Mouse (Mus musculus): Measurements from ENCODE around the gene Thbd. TPM values are rescaled to one million over a fixed set of nuclear protein-coding genes. Genes with fewer than 3 reads are reported as not detected.

Thbd gene
- polyA plus RNA-seq (2012; rRNA removed) = 39.1 and 44.9 TPM in 2 replicates

- Histone ChIP-seq H3K4me1 (ENCODE audit: control insufficient read depth, insufficient read depth, insufficient read length) (no peaks in the 10 kb centered on the region; the same call in 1 of the 2 replicates), H3K4me3 (ENCODE audit: extremely low read depth, insufficient read depth, insufficient read length) (peak within 1 kb of the TSS; percentile 53), H3K36me3 (ENCODE audit: control insufficient read depth, insufficient read depth, low read length) (no peaks in the 10 kb centered on the region), H3K27ac (ENCODE audit: insufficient read depth, low read length) (peak within 1 kb of the TSS; percentile 39), H3K27me3 (ENCODE audit: control insufficient read depth, insufficient read depth, low read length) (no peaks in the 10 kb centered on the region)
- DNase-seq (ENCODE audit: low read depth in 1 of 2, low spot score in 2 of 2) = peak in 1 of 2 experiments; percentile 54
- TF ChIP-seq CTCF (IDR thresholded peaks at IDR 0.05; ENCODE audit: extremely low read depth, insufficient read depth, insufficient read length, insufficient replicate concordance) (no peak), POLR2A (IDR thresholded peaks at IDR 0.05; ENCODE audit: low read depth, low read length) (peak; percentile 33)
- WGBS = 3% methylated on average over 35 of the region's 35 CpGs
Measured at GRCm38 (mm10) chr2:148407870-148408760, at the start of gene Thbd. Gene Thbd, minus strand, starts transcription at chr2:148408188.

GRCm38 (mm10) chr2:148455341-148455740 lies 47.4 kb upstream of the Thbd start:
- no peak for TF ChIP-seq POLR2A (IDR thresholded peaks at IDR 0.05; ENCODE audit: low read depth, low read length)
- no peak for TF ChIP-seq CTCF (IDR thresholded peaks at IDR 0.05; ENCODE audit: extremely low read depth, insufficient read depth, insufficient read length, insufficient replicate concordance)
- no peak for DNase-seq (ENCODE audit: low read depth in 1 of 2, low spot score in 2 of 2)

GRCm38 (mm10) chr2:148454014-148454542 lies 46.1 kb upstream of the Thbd start:
- WGBS = 68% methylated on average over 4 of the region's 4 CpGs

More at GRCm38 (mm10) chr2:148455341-148455740, 47.4 kb upstream of the Thbd start:
- peaks cover 7% of the 10 kb centered on the region; the same call in 1 of the 2 replicates for H3K4me1 ChIP-seq (ENCODE audit: control insufficient read depth, insufficient read depth, insufficient read length)
- no peaks in the 10 kb centered on the region for H3K36me3 ChIP-seq (ENCODE audit: control insufficient read depth, insufficient read depth, low read length)
- H3K27ac ChIP-seq (ENCODE audit: insufficient read depth, low read length) = no peak overlapping the region
- no peak overlapping the region for H3K4me3 ChIP-seq (ENCODE audit: extremely low read depth, insufficient read depth, insufficient read length)
- H3K27me3 ChIP-seq (ENCODE audit: control insufficient read depth, insufficient read depth, low read length) = no peaks in the 10 kb centered on the region

GRCm38 (mm10) chr2:148453061-148453460 lies 45.1 kb upstream of the Thbd start:
- H3K27ac ChIP-seq (ENCODE audit: insufficient read depth, low read length) = no peak overlapping the region
- H3K36me3 ChIP-seq (ENCODE audit: control insufficient read depth, insufficient read depth, low read length) = no peaks in the 10 kb centered on the region
- H3K27me3 ChIP-seq (ENCODE audit: control insufficient read depth, insufficient read depth, low read length) = no peaks in the 10 kb centered on the region
- TF ChIP-seq CTCF (IDR thresholded peaks at IDR 0.05; ENCODE audit: extremely low read depth, insufficient read depth, insufficient read length, insufficient replicate concordance) (no peak), POLR2A (IDR thresholded peaks at IDR 0.05; ENCODE audit: low read depth, low read length) (no peak)
- H3K4me3 ChIP-seq (ENCODE audit: extremely low read depth, insufficient read depth, insufficient read length) = no peak overlapping the region
- 86% methylated on average over 3 of the region's 3 CpGs for WGBS
- no peak for DNase-seq (ENCODE audit: low read depth in 1 of 2, low spot score in 2 of 2)
- peaks cover 7% of the 10 kb centered on the region; the same call in 1 of the 2 replicates for H3K4me1 ChIP-seq (ENCODE audit: control insufficient read depth, insufficient read depth, insufficient read length)

More at GRCm38 (mm10) chr2:148454014-148454542, 46.1 kb upstream of the Thbd start:
- no peaks in the 10 kb centered on the region for H3K36me3 ChIP-seq (ENCODE audit: control insufficient read depth, insufficient read depth, low read length)
- TF ChIP-seq CTCF (IDR thresholded peaks at IDR 0.05; ENCODE audit: extremely low read depth, insufficient read depth, insufficient read length, insufficient replicate concordance) (no peak), POLR2A (IDR thresholded peaks at IDR 0.05; ENCODE audit: low read depth, low read length) (no peak)
- H3K4me3 ChIP-seq (ENCODE audit: extremely low read depth, insufficient read depth, insufficient read length) = no peak overlapping the region
- DNase-seq (ENCODE audit: low read depth in 1 of 2, low spot score in 2 of 2) = no peak
- H3K4me1 ChIP-seq (ENCODE audit: control insufficient read depth, insufficient read depth, insufficient read length) = peaks cover 7% of the 10 kb centered on the region; the same call in 1 of the 2 replicates
- H3K27me3 ChIP-seq (ENCODE audit: control insufficient read depth, insufficient read depth, low read length) = no peaks in the 10 kb centered on the region
- H3K27ac ChIP-seq (ENCODE audit: insufficient read depth, low read length) = peak overlapping the region; percentile 19; the same call in 1 of the 2 replicates

- no peaks in the 10 kb centered on the region for H3K27me3 ChIP-seq (ENCODE audit: control insufficient read depth, insufficient read depth, low read length)
- no peak for DNase-seq (ENCODE audit: low read depth in 1 of 2, low spot score in 2 of 2)
- no peak for TF ChIP-seq CTCF (IDR thresholded peaks at IDR 0.05; ENCODE audit: extremely low read depth, insufficient read depth, insufficient read length, insufficient replicate concordance)
- TF ChIP-seq POLR2A (IDR thresholded peaks at IDR 0.05; ENCODE audit: low read depth, low read length) = no peak
- H3K27ac ChIP-seq (ENCODE audit: insufficient read depth, low read length) = no peak overlapping the region
- 56% methylated on average over 5 of the region's 5 CpGs for WGBS
- no peaks in the 10 kb centered on the region for H3K36me3 ChIP-seq (ENCODE audit: control insufficient read depth, insufficient read depth, low read length)
- peaks cover 7% of the 10 kb centered on the region; the same call in 1 of the 2 replicates for H3K4me1 ChIP-seq (ENCODE audit: control insufficient read depth, insufficient read depth, insufficient read length)
- H3K4me3 ChIP-seq (ENCODE audit: extremely low read depth, insufficient read depth, insufficient read length) = no peak overlapping the region
Measured at GRCm38 (mm10) chr2:148451498-148451897, 43.5 kb upstream of the Thbd start.

- Histone ChIP-seq H3K27ac (ENCODE audit: insufficient read depth, low read length) (no peak overlapping the region), H3K4me1 (ENCODE audit: control insufficient read depth, insufficient read depth, insufficient read length) (peaks cover 7% of the 10 kb centered on the region; the same call in 1 of the 2 replicates), H3K36me3 (ENCODE audit: control insufficient read depth, insufficient read depth, low read length) (no peaks in the 10 kb centered on the region), H3K4me3 (ENCODE audit: extremely low read depth, insufficient read depth, insufficient read length) (no peak overlapping the region), H3K27me3 (ENCODE audit: control insufficient read depth, insufficient read depth, low read length) (no peaks in the 10 kb centered on the region)
- no peak for DNase-seq (ENCODE audit: low read depth in 1 of 2, low spot score in 2 of 2)
- 74% methylated on average over 5 of the region's 5 CpGs for WGBS
- TF ChIP-seq CTCF (IDR thresholded peaks at IDR 0.05; ENCODE audit: extremely low read depth, insufficient read depth, insufficient read length, insufficient replicate concordance) (no peak), POLR2A (IDR thresholded peaks at IDR 0.05; ENCODE audit: low read depth, low read length) (no peak)
Measured at GRCm38 (mm10) chr2:148450616-148451015, 42.6 kb upstream of the Thbd start.

Data from spleen, adult 2 months (tissue).